Mouse (Mus musculus): ENCODE measurements around the gene Fxr1. TPM values are rescaled to one million over a fixed set of nuclear protein-coding genes. Genes with fewer than 3 reads are reported as not detected.
"Not testable (repeated sequence)": the region's sequence is repeated elsewhere in the genome, so short reads cannot be mapped to it uniquely, and the experiment has no call there.

The Fxr1 gene
- polyA plus RNA-seq (2012) = 2.1 TPM in 2 replicates

DNA sequence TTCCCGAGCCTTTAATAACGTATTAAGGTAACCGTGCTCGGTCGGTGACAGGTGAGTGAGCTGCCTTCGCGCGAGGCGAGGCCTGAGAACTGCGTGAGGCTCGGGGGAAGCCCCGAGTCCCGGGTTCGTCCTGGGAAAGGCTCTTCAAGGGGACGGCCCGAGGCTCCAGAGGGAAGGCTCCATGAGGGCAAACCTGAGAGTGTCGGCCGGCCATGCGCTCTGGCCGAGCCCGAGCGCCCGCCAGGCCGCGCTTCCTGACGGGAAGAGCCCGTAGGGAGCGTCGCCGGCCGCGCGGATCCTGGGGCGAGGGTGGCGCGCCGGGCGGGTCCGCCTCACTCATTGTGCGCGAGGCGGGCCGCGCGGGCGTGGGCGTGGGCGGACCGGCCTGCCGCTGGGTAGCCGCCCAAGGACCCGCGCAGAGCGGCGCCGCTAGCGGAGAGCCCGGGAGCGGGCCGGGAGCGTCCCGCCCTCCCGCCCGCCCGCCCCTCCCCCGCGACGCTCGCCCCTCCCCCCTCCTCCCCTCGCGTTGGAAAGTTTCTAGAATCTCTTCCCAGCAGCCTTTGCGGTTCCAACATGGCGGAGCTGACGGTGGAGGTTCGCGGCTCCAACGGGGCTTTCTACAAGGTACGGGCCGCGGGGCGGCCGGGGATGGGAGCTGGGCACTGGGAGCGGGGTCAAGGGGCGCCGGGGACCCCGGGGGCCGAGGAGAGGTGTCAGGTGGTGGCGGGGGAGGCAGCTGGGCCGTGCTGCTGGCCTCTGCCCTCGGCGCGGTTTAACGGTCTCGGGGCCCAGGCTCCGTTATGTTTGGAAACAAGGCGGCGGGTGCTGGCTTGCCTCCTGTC is at the start of gene Fxr1:
TSS of gene Fxr1 (plus strand) at position 404 of the 842 bp plus-strand sequence.
- Histone ChIP-seq H3K9me3 (ENCODE audit: control insufficient read depth, low read length) (no peaks in the 10 kb centered on the region), H3K4me3 (replicated peaks) (peak within 1 kb of the TSS; percentile 93), H3K4me1 (ENCODE audit: control insufficient read depth) (peaks cover 31% of the 10 kb centered on the region), H3K36me3 (ENCODE audit: control insufficient read depth) (peaks cover 11% of the 10 kb centered on the region), H3K27me3 (ENCODE audit: control insufficient read depth) (no peaks in the 10 kb centered on the region; the same call in 1 of the 2 replicates)
- TF ChIP-seq GATA1 (IDR thresholded peaks at IDR 0.05; ENCODE audit: low read length) = no peak
- TF ChIP-seq TAL1 (IDR thresholded peaks at IDR 0.05; ENCODE audit: low read length) = no peak

GRCm38 (mm10) chr3:33979395-33979794 is 40.3 kb upstream of the Fxr1 start:
- no peaks in the 10 kb centered on the region for H3K4me1 ChIP-seq (ENCODE audit: control insufficient read depth)
- H3K36me3 ChIP-seq (ENCODE audit: control insufficient read depth) = no peaks in the 10 kb centered on the region
- TF ChIP-seq GATA1 (IDR thresholded peaks at IDR 0.05; ENCODE audit: low read length) (no peak), TAL1 (IDR thresholded peaks at IDR 0.05; ENCODE audit: low read length) (no peak)
- H3K9me3 ChIP-seq (ENCODE audit: control insufficient read depth, low read length) = no peaks in the 10 kb centered on the region
- no peak overlapping the region for H3K4me3 ChIP-seq (replicated peaks)
- H3K27me3 ChIP-seq (ENCODE audit: control insufficient read depth) = no peaks in the 10 kb centered on the region

GRCm38 (mm10) chr3:33982746-33983145 is 37.0 kb upstream of the Fxr1 start:
- H3K4me3 ChIP-seq (replicated peaks) = no peak overlapping the region
- no peaks in the 10 kb centered on the region for H3K4me1 ChIP-seq (ENCODE audit: control insufficient read depth)
- TF ChIP-seq TAL1 (IDR thresholded peaks at IDR 0.05; ENCODE audit: low read length) (no peak), GATA1 (IDR thresholded peaks at IDR 0.05; ENCODE audit: low read length) (no peak)
- H3K27me3 ChIP-seq (ENCODE audit: control insufficient read depth) = no peaks in the 10 kb centered on the region
- no peaks in the 10 kb centered on the region for H3K9me3 ChIP-seq (ENCODE audit: control insufficient read depth, low read length)
- no peaks in the 10 kb centered on the region for H3K36me3 ChIP-seq (ENCODE audit: control insufficient read depth)

- Histone ChIP-seq H3K4me3 (replicated peaks) (no peak overlapping the region), H3K4me1 (ENCODE audit: control insufficient read depth) (no peaks in the 10 kb centered on the region), H3K27me3 (ENCODE audit: control insufficient read depth) (no peaks in the 10 kb centered on the region), H3K9me3 (ENCODE audit: control insufficient read depth, low read length) (no peaks in the 10 kb centered on the region), H3K36me3 (ENCODE audit: control insufficient read depth) (no peaks in the 10 kb centered on the region)
- TF ChIP-seq GATA1 (IDR thresholded peaks at IDR 0.05; ENCODE audit: low read length) (no peak), TAL1 (IDR thresholded peaks at IDR 0.05; ENCODE audit: low read length) (no peak)
Measured at GRCm38 (mm10) chr3:33989302-33989701, 30.4 kb upstream of the Fxr1 start.

- Histone ChIP-seq H3K4me1 (ENCODE audit: control insufficient read depth) (no peaks in the 10 kb centered on the region), H3K9me3 (ENCODE audit: control insufficient read depth, low read length) (no peaks in the 10 kb centered on the region), H3K4me3 (replicated peaks) (no peak overlapping the region), H3K36me3 (ENCODE audit: control insufficient read depth) (no peaks in the 10 kb centered on the region), H3K27me3 (ENCODE audit: control insufficient read depth) (no peaks in the 10 kb centered on the region)
- TF ChIP-seq GATA1 (IDR thresholded peaks at IDR 0.05; ENCODE audit: low read length) (no peak), TAL1 (IDR thresholded peaks at IDR 0.05; ENCODE audit: low read length) (no peak)
Measured at GRCm38 (mm10) chr3:33990451-33990850, 29.3 kb upstream of the Fxr1 start.

DNA sequence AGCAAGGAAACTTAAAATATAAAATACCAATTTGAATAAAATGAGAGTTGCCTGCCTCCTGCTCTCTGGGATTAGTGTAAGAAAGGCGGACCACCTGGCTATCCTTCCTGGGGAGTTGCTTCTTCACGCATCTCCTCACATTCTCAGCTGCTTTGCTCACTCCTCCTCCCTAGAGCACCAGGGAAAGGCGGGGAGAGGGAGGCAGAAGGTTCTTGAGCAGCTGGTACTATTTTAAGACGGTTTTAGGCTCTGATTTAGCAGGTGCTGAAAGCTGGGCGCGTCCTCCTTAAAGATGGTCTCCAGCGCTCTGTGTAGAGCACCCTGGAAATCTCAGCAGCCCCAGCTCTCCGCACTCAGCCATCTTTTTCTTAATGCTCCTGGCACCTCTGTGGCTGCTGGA is 28.8 kb upstream of the Fxr1 start:
- Histone ChIP-seq H3K36me3 (ENCODE audit: control insufficient read depth) (no peaks in the 10 kb centered on the region), H3K4me3 (replicated peaks) (no peak overlapping the region), H3K27me3 (ENCODE audit: control insufficient read depth) (no peaks in the 10 kb centered on the region), H3K9me3 (ENCODE audit: control insufficient read depth, low read length) (no peaks in the 10 kb centered on the region), H3K4me1 (ENCODE audit: control insufficient read depth) (no peaks in the 10 kb centered on the region)
- TF ChIP-seq GATA1 (IDR thresholded peaks at IDR 0.05; ENCODE audit: low read length) = no peak
- TF ChIP-seq TAL1 (IDR thresholded peaks at IDR 0.05; ENCODE audit: low read length) = no peak

- Histone ChIP-seq H3K27me3 (ENCODE audit: control insufficient read depth) (no peaks in the 10 kb centered on the region), H3K4me1 (ENCODE audit: control insufficient read depth) (no peaks in the 10 kb centered on the region), H3K9me3 (ENCODE audit: control insufficient read depth, low read length) (no peaks in the 10 kb centered on the region), H3K4me3 (replicated peaks) (no peak overlapping the region), H3K36me3 (ENCODE audit: control insufficient read depth) (no peaks in the 10 kb centered on the region)
- no peak for TF ChIP-seq TAL1 (IDR thresholded peaks at IDR 0.05; ENCODE audit: low read length)
- TF ChIP-seq GATA1 (IDR thresholded peaks at IDR 0.05; ENCODE audit: low read length) = no peak
Measured at GRCm38 (mm10) chr3:33993421-33994126, 26.2 kb upstream of the Fxr1 start.

DNA sequence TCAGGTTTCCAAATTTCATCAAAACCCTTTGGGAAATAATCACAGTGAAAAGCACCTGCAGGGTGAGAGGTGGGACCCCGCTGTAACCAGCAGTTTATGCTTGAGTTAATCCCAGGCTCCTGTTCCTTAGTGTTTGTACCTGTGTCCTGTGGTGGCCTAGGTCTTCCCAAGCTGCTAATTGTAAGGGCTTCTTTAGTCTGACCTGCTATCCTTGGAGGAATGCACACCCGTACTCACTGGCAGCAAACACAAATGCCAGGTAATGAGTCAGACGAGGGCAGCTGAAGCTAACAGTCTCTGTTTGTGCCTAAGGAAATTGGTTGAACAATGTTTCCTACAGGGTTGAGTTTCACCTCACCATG is 25.6 kb upstream of the Fxr1 start:
- Histone ChIP-seq H3K9me3 (ENCODE audit: control insufficient read depth, low read length) (no peaks in the 10 kb centered on the region), H3K36me3 (ENCODE audit: control insufficient read depth) (no peaks in the 10 kb centered on the region), H3K4me3 (replicated peaks) (no peak overlapping the region), H3K4me1 (ENCODE audit: control insufficient read depth) (no peaks in the 10 kb centered on the region), H3K27me3 (ENCODE audit: control insufficient read depth) (no peaks in the 10 kb centered on the region)
- TF ChIP-seq GATA1 (IDR thresholded peaks at IDR 0.05; ENCODE audit: low read length) (no peak), TAL1 (IDR thresholded peaks at IDR 0.05; ENCODE audit: low read length) (no peak)

DNA sequence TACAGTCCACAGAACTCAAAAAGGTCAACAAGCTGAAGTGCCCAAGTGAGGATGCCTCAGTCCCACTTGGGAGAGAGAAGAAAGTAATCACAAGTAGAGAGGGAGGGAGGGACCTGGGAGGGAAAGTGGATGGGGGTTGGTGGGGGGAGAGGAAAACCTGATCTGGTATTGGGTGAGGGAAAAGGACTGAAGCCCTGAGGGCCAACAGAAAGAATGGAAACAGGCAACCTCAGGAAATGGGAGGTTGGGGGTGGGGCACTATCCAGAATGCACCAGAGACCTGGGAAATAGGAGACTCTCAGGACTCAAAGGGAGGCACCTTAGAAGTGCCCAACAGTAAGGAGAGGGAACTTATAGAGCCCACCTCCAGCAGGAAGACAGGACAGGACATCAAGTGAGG is 18.1 kb upstream of the Fxr1 start:
- not testable (repeated sequence) for H3K36me3 ChIP-seq (ENCODE audit: control insufficient read depth); H3K9me3 ChIP-seq (ENCODE audit: control insufficient read depth, low read length)

More for the DNA sequence above, 18.1 kb upstream of the Fxr1 start:
- not testable (repeated sequence) for H3K4me3 ChIP-seq (replicated peaks); H3K27me3 ChIP-seq (ENCODE audit: control insufficient read depth); H3K4me1 ChIP-seq (ENCODE audit: control insufficient read depth)

Data from erythroblast, embryonic 14.5 days (primary cell).